Mouse (Mus musculus): Measurements from ENCODE around the gene Flnb. TPM values are rescaled to one million over a fixed set of nuclear protein-coding genes. Genes with fewer than 3 reads are reported as not detected.

Flnb gene
- polyA plus RNA-seq, 1 experiment, result 31.5 TPM

GRCm38 (mm10) chr14:7860525-7861154 is 42.9 kb downstream of the Flnb start:
- no peak for DNase-seq (ENCODE audit: extremely low spot score in 1 of 2, low spot score in 1 of 2)

- DNase-seq (ENCODE audit: extremely low spot score in 1 of 2, low spot score in 1 of 2), result no peak
Measured at GRCm38 (mm10) chr14:7861275-7861674, 43.5 kb downstream of the Flnb start.

- no peak for DNase-seq (ENCODE audit: extremely low spot score in 1 of 2, low spot score in 1 of 2)
Measured at GRCm38 (mm10) chr14:7862226-7862625, 44.5 kb downstream of the Flnb start.

- no peak for DNase-seq (ENCODE audit: extremely low spot score in 1 of 2, low spot score in 1 of 2)
Measured at GRCm38 (mm10) chr14:7863199-7863598, 45.4 kb downstream of the Flnb start.

GRCm38 (mm10) chr14:7863871-7864505 is 46.2 kb downstream of the Flnb start:
- DNase-seq (ENCODE audit: extremely low spot score in 1 of 2, low spot score in 1 of 2), result no peak

- no peak for DNase-seq (ENCODE audit: extremely low spot score in 1 of 2, low spot score in 1 of 2)
Measured at GRCm38 (mm10) chr14:7864506-7864899, 46.7 kb downstream of the Flnb start.

GRCm38 (mm10) chr14:7867224-7867623 is 49.5 kb downstream of the Flnb start:
- DNase-seq (ENCODE audit: extremely low spot score in 1 of 2, low spot score in 1 of 2), result no peak

GRCm38 (mm10) chr14:7867841-7868240 is 50.1 kb downstream of the Flnb start:
- no peak for DNase-seq (ENCODE audit: extremely low spot score in 1 of 2, low spot score in 1 of 2)

- DNase-seq (ENCODE audit: extremely low spot score in 1 of 2, low spot score in 1 of 2), result no peak
Measured at GRCm38 (mm10) chr14:7869796-7870195, 52.0 kb downstream of the Flnb start.

- no peak for DNase-seq (ENCODE audit: extremely low spot score in 1 of 2, low spot score in 1 of 2)
Measured at GRCm38 (mm10) chr14:7873552-7873951, 55.8 kb downstream of the Flnb start.

- DNase-seq (ENCODE audit: extremely low spot score in 1 of 2, low spot score in 1 of 2), result no peak
Measured at GRCm38 (mm10) chr14:7874495-7874894, 56.7 kb downstream of the Flnb start.

GRCm38 (mm10) chr14:7877957-7878356 is 60.2 kb downstream of the Flnb start:
- DNase-seq (ENCODE audit: extremely low spot score in 1 of 2, low spot score in 1 of 2), result no peak

- no peak for DNase-seq (ENCODE audit: extremely low spot score in 1 of 2, low spot score in 1 of 2)
Measured at GRCm38 (mm10) chr14:7880389-7880788, 62.6 kb downstream of the Flnb start.

- DNase-seq (ENCODE audit: extremely low spot score in 1 of 2, low spot score in 1 of 2), result no peak
Measured at GRCm38 (mm10) chr14:7881533-7881932, 63.8 kb downstream of the Flnb start.

GRCm38 (mm10) chr14:7882050-7882449 is 64.3 kb downstream of the Flnb start:
- DNase-seq (ENCODE audit: extremely low spot score in 1 of 2, low spot score in 1 of 2), result no peak

- no peak for DNase-seq (ENCODE audit: extremely low spot score in 1 of 2, low spot score in 1 of 2)
Measured at GRCm38 (mm10) chr14:7884158-7884557, 66.4 kb downstream of the Flnb start.

- DNase-seq (ENCODE audit: extremely low spot score in 1 of 2, low spot score in 1 of 2), result no peak
Measured at GRCm38 (mm10) chr14:7884841-7885240, 67.1 kb downstream of the Flnb start.

GRCm38 (mm10) chr14:7885540-7885939 is 67.8 kb downstream of the Flnb start:
- no peak for DNase-seq (ENCODE audit: extremely low spot score in 1 of 2, low spot score in 1 of 2)

GRCm38 (mm10) chr14:7886008-7886407 is 68.3 kb downstream of the Flnb start:
- DNase-seq (ENCODE audit: extremely low spot score in 1 of 2, low spot score in 1 of 2), result no peak

GRCm38 (mm10) chr14:7887171-7887570 is 69.4 kb downstream of the Flnb start:
- DNase-seq (ENCODE audit: extremely low spot score in 1 of 2, low spot score in 1 of 2), result no peak

GRCm38 (mm10) chr14:7888294-7888693 is 70.5 kb downstream of the Flnb start:
- DNase-seq (ENCODE audit: extremely low spot score in 1 of 2, low spot score in 1 of 2), result no peak

GRCm38 (mm10) chr14:7888811-7889651 is 71.3 kb downstream of the Flnb start:
- DNase-seq (ENCODE audit: extremely low spot score in 1 of 2, low spot score in 1 of 2), result peak; percentile 71 to 79

Data from frontal cortex, adult 2 months (tissue).